Mouse (Mus musculus): ENCODE data around the gene Serinc2.
"Not testable (repeated sequence)": the region's sequence is repeated elsewhere in the genome, so short reads cannot be mapped to it uniquely, and the experiment has no call there.

The Serinc2 gene

GRCm38 (mm10) chr4:130264131-130264530, 14.9 kb downstream of the Serinc2 start:
- no peak for DNase-seq (ENCODE audit: low read depth, low spot score)

GRCm38 (mm10) chr4:130260406-130260805, 18.6 kb downstream of the Serinc2 start:
- no peak for DNase-seq (ENCODE audit: low read depth, low spot score)

- no peak for DNase-seq (ENCODE audit: low read depth, low spot score)
Measured at GRCm38 (mm10) chr4:130252441-130253157, 26.4 kb downstream of the Serinc2 start.

GRCm38 (mm10) chr4:130251763-130252162, 27.2 kb downstream of the Serinc2 start:
- DNase-seq (ENCODE audit: low read depth, low spot score): no peak

GRCm38 (mm10) chr4:130251172-130251705, 27.8 kb downstream of the Serinc2 start:
- DNase-seq (ENCODE audit: low read depth, low spot score): no peak

- DNase-seq (ENCODE audit: low read depth, low spot score): no peak
Measured at GRCm38 (mm10) chr4:130248636-130249035, 30.4 kb downstream of the Serinc2 start.

GRCm38 (mm10) chr4:130246132-130246531, 32.9 kb downstream of the Serinc2 start:
- peak; percentile 94 for DNase-seq (ENCODE audit: low read depth, low spot score)

- no peak for DNase-seq (ENCODE audit: low read depth, low spot score)
Measured at GRCm38 (mm10) chr4:130244749-130245148, 34.3 kb downstream of the Serinc2 start.

GRCm38 (mm10) chr4:130243621-130244020, 35.4 kb downstream of the Serinc2 start:
- DNase-seq (ENCODE audit: low read depth, low spot score): not testable (repeated sequence)

GRCm38 (mm10) chr4:130242956-130243355, 36.0 kb downstream of the Serinc2 start:
- DNase-seq (ENCODE audit: low read depth, low spot score): no peak

GRCm38 (mm10) chr4:130240695-130241094, 38.3 kb downstream of the Serinc2 start:
- DNase-seq (ENCODE audit: low read depth, low spot score): no peak

- DNase-seq (ENCODE audit: low read depth, low spot score): peak; percentile 11
Measured at GRCm38 (mm10) chr4:130237607-130238006, 41.4 kb downstream of the Serinc2 start.

GRCm38 (mm10) chr4:130236361-130236760, 42.6 kb downstream of the Serinc2 start:
- no peak for DNase-seq (ENCODE audit: low read depth, low spot score)

- peak; percentile 48 for DNase-seq (ENCODE audit: low read depth, low spot score)
Measured at GRCm38 (mm10) chr4:130224071-130224470, 54.9 kb downstream of the Serinc2 start.

GRCm38 (mm10) chr4:130222179-130222578, 56.8 kb downstream of the Serinc2 start, which contains the start of gene Gm853:
Gene Gm853, minus strand, starts transcription at chr4:130222401.
- DNase-seq (ENCODE audit: low read depth, low spot score): no peak

- DNase-seq (ENCODE audit: low read depth, low spot score): no peak
Measured at GRCm38 (mm10) chr4:130220176-130220575, 58.8 kb downstream of the Serinc2 start.

GRCm38 (mm10) chr4:130215392-130215791, 63.6 kb downstream of the Serinc2 start:
- no peak for DNase-seq (ENCODE audit: low read depth, low spot score)

GRCm38 (mm10) chr4:130213857-130214256, 65.1 kb downstream of the Serinc2 start:
- peak; percentile 18 for DNase-seq (ENCODE audit: low read depth, low spot score)

GRCm38 (mm10) chr4:130213197-130213596, 65.8 kb downstream of the Serinc2 start:
- no peak for DNase-seq (ENCODE audit: low read depth, low spot score)

GRCm38 (mm10) chr4:130212421-130212820, 66.6 kb downstream of the Serinc2 start:
- no peak for DNase-seq (ENCODE audit: low read depth, low spot score)

- no peak for DNase-seq (ENCODE audit: low read depth, low spot score)
Measured at GRCm38 (mm10) chr4:130211870-130212269, 67.1 kb downstream of the Serinc2 start.

Measured in brain, adult 2 months (tissue).